Mouse (Mus musculus): ENCODE measurements around the gene Creb1. TPM values are rescaled to one million over a fixed set of nuclear protein-coding genes. Genes with fewer than 3 reads are reported as not detected.
A peak's percentile ranks its signal among the peaks of the same experiment; 100 is the strongest.

The Creb1 gene
- polyA plus RNA-seq (2015; fragmentation: Nextera tagmentation; extraction: Ambion mirVana): 8.1 and 8.6 TPM in 2 replicates

DNA sequence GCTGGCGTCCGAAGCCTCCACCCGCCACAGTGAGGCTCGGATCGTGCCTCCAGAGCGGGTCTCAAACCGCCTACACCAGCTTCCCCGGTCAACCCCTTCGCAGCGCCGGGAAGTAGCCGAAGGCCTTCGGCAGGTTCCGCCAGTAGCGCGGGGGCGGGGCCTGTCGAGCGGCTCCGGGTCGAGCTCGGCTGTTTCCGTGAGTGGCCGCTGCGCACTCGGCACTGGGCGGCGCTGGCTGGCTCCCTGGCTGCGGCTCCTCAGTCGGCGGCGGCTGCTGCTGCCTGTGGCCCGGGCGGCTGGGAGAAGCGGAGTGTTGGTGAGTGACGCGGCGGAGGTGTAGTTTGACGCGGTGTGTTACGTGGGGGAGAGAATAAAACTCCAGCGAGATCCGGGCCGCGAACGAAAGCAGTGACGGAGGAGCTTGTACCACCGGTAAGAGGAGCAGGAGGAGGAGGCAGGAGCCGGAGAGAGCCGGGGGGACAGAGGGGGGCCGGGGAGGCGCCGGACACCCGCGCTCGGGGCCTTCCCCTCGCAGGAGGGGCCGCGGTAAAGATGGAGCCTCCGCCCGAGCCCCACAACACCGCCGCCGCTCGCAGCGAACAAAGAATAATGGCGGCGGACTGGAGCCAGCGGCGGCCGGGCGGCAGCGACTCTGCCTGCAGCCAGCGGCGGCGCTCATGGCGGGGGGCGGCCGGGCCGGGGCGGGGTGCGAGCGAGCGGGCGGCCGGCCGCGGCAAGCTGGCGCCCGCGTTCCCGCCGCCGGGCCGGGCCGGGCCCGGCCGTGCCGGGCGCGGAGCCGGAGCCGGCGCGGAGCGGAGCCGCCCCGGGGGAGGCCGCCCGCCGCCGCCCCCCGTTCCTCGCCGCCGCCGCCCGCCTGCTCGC, at the start of gene Creb1:
Creb1 (plus strand) TSS at position 57 of the 882 bp plus-strand sequence.
- Histone ChIP-seq H3K9me3 (ENCODE audit: control insufficient read depth) (no peaks in the 10 kb centered on the region), H3K36me3 (ENCODE audit: control insufficient read depth, insufficient read depth) (no peaks in the 10 kb centered on the region; the same call in 1 of the 2 replicates), H3K27me3 (replicated peaks; ENCODE audit: control insufficient read depth, insufficient read depth, low read length) (no peaks in the 10 kb centered on the region), H3K9ac (ENCODE audit: low read depth, low read length) (peak within 1 kb of the TSS; percentile 98), H3K4me1 (replicated peaks; ENCODE audit: control insufficient read depth, insufficient read depth, low read length) (no peaks in the 10 kb centered on the region), H3K4me3 (ENCODE audit: low read depth, low read length) (peak within 1 kb of the TSS; percentile 82), H3K27ac (ENCODE audit: low read depth, low read length) (peak within 1 kb of the TSS; percentile 99), H3K4me2 (replicated peaks; ENCODE audit: low read depth) (peak within 1 kb of the TSS; percentile 93)
- TF ChIP-seq CTCF (IDR thresholded peaks at IDR 0.05; ENCODE audit: low read depth): peak; percentile 56
- peak; percentile 96 for ATAC-seq
- WGBS: under 1% methylated on average over 74 of the region's 119 CpGs

DNA sequence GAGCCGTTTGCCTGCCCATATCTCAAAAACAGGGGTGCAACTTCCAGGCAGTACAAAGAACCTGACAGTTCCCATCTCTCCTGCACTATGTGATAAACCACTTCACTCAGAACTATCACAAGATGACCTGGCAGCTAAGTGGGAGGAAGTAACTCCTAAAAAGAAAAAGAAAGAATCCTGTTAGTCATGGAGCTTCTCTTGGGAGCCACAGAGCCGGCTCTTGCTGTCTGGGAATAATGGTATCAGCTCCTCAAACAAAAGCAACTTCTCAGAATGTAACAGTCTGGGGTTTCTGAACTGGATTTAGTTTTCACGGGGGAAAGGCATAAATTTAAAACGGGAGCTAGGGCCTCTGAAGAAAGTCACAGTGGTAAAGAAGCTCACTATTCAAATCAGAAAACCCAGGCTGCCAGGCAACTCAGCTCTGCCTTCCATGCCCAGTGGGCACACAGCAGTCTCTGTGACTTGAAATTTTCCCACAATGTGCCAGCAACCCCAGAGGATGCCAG, 43.9 kb upstream of the Creb1 start:
- no peak for ATAC-seq
- WGBS: 48% methylated on average over 4 of the region's 4 CpGs
- Histone ChIP-seq H3K4me1 (replicated peaks; ENCODE audit: control insufficient read depth, insufficient read depth, low read length) (no peaks in the 10 kb centered on the region), H3K27ac (ENCODE audit: low read depth, low read length) (no peak overlapping the region), H3K4me2 (replicated peaks; ENCODE audit: low read depth) (no peak overlapping the region), H3K27me3 (replicated peaks; ENCODE audit: control insufficient read depth, insufficient read depth, low read length) (no peaks in the 10 kb centered on the region), H3K4me3 (ENCODE audit: low read depth, low read length) (no peak overlapping the region), H3K9ac (ENCODE audit: low read depth, low read length) (no peak overlapping the region), H3K36me3 (ENCODE audit: control insufficient read depth, insufficient read depth) (no peaks in the 10 kb centered on the region), H3K9me3 (ENCODE audit: control insufficient read depth) (no peaks in the 10 kb centered on the region)
- TF ChIP-seq CTCF (IDR thresholded peaks at IDR 0.05; ENCODE audit: low read depth): no peak

GRCm38 (mm10) chr1:64496803-64497202, 35.6 kb upstream of the Creb1 start:
- no peak overlapping the region for H3K9ac ChIP-seq (ENCODE audit: low read depth, low read length)
- TF ChIP-seq CTCF (IDR thresholded peaks at IDR 0.05; ENCODE audit: low read depth): no peak
- ATAC-seq: no peak

GRCm38 (mm10) chr1:64501382-64502140, 30.9 kb upstream of the Creb1 start:
- H3K4me2 ChIP-seq (replicated peaks; ENCODE audit: low read depth): no peak overlapping the region
- no peaks in the 10 kb centered on the region for H3K27me3 ChIP-seq (replicated peaks; ENCODE audit: control insufficient read depth, insufficient read depth, low read length)
- no peak overlapping the region for H3K9ac ChIP-seq (ENCODE audit: low read depth, low read length)
- no peak overlapping the region for H3K4me3 ChIP-seq (ENCODE audit: low read depth, low read length)
- TF ChIP-seq CTCF (IDR thresholded peaks at IDR 0.05; ENCODE audit: low read depth): no peak
- no peaks in the 10 kb centered on the region for H3K4me1 ChIP-seq (replicated peaks; ENCODE audit: control insufficient read depth, insufficient read depth, low read length)
- no peaks in the 10 kb centered on the region for H3K9me3 ChIP-seq (ENCODE audit: control insufficient read depth)
- no peaks in the 10 kb centered on the region for H3K36me3 ChIP-seq (ENCODE audit: control insufficient read depth, insufficient read depth)
- no peak overlapping the region for H3K27ac ChIP-seq (ENCODE audit: low read depth, low read length)
- ATAC-seq: no peak

More at GRCm38 (mm10) chr1:64496803-64497202, 35.6 kb upstream of the Creb1 start:
- no peaks in the 10 kb centered on the region for H3K4me1 ChIP-seq (replicated peaks; ENCODE audit: control insufficient read depth, insufficient read depth, low read length)
- H3K4me3 ChIP-seq (ENCODE audit: low read depth, low read length): no peak overlapping the region
- no peaks in the 10 kb centered on the region for H3K9me3 ChIP-seq (ENCODE audit: control insufficient read depth)
- H3K27me3 ChIP-seq (replicated peaks; ENCODE audit: control insufficient read depth, insufficient read depth, low read length): no peaks in the 10 kb centered on the region
- no peak overlapping the region for H3K4me2 ChIP-seq (replicated peaks; ENCODE audit: low read depth)
- H3K27ac ChIP-seq (ENCODE audit: low read depth, low read length): no peak overlapping the region
- H3K36me3 ChIP-seq (ENCODE audit: control insufficient read depth, insufficient read depth): no peaks in the 10 kb centered on the region

GRCm38 (mm10) chr1:64508479-64509096, 23.9 kb upstream of the Creb1 start:
- Histone ChIP-seq H3K4me2 (replicated peaks; ENCODE audit: low read depth) (no peak overlapping the region), H3K9ac (ENCODE audit: low read depth, low read length) (no peak overlapping the region), H3K4me3 (ENCODE audit: low read depth, low read length) (no peak overlapping the region), H3K9me3 (ENCODE audit: control insufficient read depth) (no peaks in the 10 kb centered on the region), H3K27me3 (replicated peaks; ENCODE audit: control insufficient read depth, insufficient read depth, low read length) (no peaks in the 10 kb centered on the region), H3K4me1 (replicated peaks; ENCODE audit: control insufficient read depth, insufficient read depth, low read length) (no peaks in the 10 kb centered on the region), H3K27ac (ENCODE audit: low read depth, low read length) (no peak overlapping the region), H3K36me3 (ENCODE audit: control insufficient read depth, insufficient read depth) (no peaks in the 10 kb centered on the region)
- 86% methylated on average over 7 of the region's 7 CpGs for WGBS
- no peak for ATAC-seq
- no peak for TF ChIP-seq CTCF (IDR thresholded peaks at IDR 0.05; ENCODE audit: low read depth)

GRCm38 (mm10) chr1:64509678-64510077, 22.8 kb upstream of the Creb1 start:
- Histone ChIP-seq H3K4me1 (replicated peaks; ENCODE audit: control insufficient read depth, insufficient read depth, low read length) (no peaks in the 10 kb centered on the region), H3K4me2 (replicated peaks; ENCODE audit: low read depth) (no peak overlapping the region), H3K36me3 (ENCODE audit: control insufficient read depth, insufficient read depth) (no peaks in the 10 kb centered on the region), H3K9me3 (ENCODE audit: control insufficient read depth) (no peaks in the 10 kb centered on the region), H3K27me3 (replicated peaks; ENCODE audit: control insufficient read depth, insufficient read depth, low read length) (no peaks in the 10 kb centered on the region), H3K4me3 (ENCODE audit: low read depth, low read length) (no peak overlapping the region), H3K27ac (ENCODE audit: low read depth, low read length) (no peak overlapping the region), H3K9ac (ENCODE audit: low read depth, low read length) (no peak overlapping the region)
- no peak for ATAC-seq
- 25% methylated on average over 1 of the region's 1 CpGs for WGBS
- no peak for TF ChIP-seq CTCF (IDR thresholded peaks at IDR 0.05; ENCODE audit: low read depth)

All from intestine, postnatal 0 days (tissue).